Mouse (Mus musculus) lung, adult 18-20 months (tissue): Measurements from ENCODE around the gene Cab39l.
"Not testable (repeated sequence)": the region's sequence is repeated elsewhere in the genome, so short reads cannot be mapped to it uniquely, and the experiment has no call there.

Experiments used
- DNase-seq, 2 experiments: peaks; one replicate each; pipeline ENCODE4 v3.0.0; 2022; ENCODE audit warnings: mixed read lengths in 2 of 2

Cab39l gene

DNA sequence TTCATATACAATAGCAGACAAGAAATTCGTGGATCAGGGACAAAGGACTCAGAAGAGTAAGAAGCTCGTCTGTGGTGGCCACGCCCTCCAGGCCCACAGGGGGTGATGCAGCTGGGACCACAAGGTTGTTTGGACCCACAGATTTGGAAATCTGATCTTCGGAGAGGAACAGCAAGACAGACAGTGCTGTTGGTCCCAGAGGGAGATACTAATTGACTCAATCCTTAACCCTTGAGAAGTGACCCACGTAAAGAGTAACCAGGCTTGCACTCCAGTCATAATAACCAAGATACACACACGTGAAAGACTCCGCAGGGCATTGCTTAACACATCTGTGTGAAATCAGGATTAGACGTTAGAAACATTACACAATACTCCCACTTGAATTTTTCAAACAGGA is 151.1 kb downstream of the Cab39l start:
- DNase-seq: no peak

DNA sequence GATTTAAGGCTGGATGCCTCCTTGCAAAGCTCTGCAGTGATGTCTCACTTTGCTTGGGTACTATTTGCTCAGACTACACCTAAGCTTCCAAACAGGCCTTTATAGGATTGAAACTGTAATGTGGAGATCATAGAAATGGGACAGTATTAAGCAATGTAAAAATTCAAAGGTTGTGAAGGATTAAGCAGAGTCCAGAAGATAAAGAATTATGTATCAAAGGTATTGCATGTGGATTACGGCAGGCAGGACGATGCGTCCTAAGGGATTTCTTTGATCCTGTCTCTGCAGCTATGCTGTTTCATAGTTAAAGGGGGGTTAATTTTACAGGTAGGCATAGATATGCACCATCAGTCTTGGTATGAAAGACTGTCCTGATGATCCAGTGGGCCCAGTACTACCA is 151.8 kb downstream of the Cab39l start:
- DNase-seq: no peak

GRCm38 (mm10) chr14:59594988-59595387 is 154.2 kb downstream of the Cab39l start:
- DNase-seq: no peak

GRCm38 (mm10) chr14:59597398-59598259 is 156.9 kb downstream of the Cab39l start, which contains the start of gene Cdadc1:
TSS of gene Cdadc1 (minus strand) at chr14:59597959.
- peak; percentile 94 to 96 for DNase-seq

GRCm38 (mm10) chr14:59598260-59598627 is 157.5 kb downstream of the Cab39l start:
- DNase-seq: no peak

DNA sequence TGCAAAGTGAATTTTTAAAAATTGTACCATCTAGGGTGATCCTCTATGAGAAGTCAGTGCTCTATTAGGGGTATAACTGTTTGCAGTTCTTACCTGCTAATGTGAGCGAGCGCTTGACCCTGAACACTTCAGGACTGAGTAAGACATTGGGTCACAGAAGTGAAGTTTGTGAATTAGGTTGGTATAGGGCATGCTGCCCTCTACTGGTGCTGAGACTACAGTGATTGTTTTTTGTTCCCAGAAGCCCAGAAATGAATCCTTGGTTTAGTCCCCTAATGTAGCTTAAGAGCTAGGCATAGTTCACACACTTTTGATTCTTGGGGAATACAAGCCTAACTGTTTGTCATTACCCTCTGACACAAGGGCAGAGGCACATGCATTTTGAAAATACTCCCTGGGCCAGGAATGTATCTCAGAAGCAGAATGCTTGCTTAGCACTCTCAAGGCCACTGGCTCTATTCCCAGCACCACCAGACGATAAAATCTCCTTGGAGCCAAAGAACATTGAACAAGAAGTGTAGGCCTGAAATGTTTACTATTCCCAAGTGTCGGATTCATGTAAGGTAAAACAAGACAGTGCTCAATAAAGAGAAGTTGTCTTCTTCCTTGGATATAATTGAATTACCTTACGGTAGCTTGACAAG is 163.4 kb downstream of the Cab39l start:
- peak in 1 of 2 experiments; percentile 16 for DNase-seq

DNA sequence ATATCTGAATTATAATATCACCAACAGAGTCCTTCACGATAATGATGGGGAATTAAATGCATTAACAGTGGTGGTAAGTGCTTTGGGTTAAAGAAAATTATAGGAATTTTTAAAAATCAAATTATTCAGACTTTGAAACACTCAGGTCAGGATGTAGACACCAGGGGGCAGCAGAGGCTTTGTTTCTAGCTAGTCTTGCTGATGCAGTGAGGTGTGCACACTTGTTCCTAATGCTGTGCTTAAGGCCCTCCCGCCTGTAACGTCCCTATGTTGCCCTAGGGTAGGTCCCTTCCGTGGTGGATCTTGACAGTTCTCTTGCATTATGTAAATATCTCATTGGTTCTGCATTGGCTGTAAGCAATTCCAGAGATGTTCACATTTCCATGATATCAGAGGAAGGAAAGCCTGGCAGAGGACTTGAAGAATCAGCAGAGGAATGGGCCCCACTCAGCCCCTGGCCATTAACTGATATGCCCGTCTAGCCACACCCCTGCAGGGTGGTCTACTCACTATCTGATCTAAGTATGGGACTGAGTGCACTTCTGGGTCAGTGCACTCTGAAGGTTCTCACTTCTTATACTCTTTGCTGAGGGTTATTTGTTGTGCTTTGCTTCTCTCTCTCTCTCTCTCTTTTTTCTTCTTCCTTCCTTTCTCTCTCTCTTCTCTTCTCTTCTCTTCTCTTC is 165.0 kb downstream of the Cab39l start:
- DNase-seq: peak; percentile 37 to 46

GRCm38 (mm10) chr14:59607021-59607420 is 166.2 kb downstream of the Cab39l start:
- DNase-seq: no peak

DNA sequence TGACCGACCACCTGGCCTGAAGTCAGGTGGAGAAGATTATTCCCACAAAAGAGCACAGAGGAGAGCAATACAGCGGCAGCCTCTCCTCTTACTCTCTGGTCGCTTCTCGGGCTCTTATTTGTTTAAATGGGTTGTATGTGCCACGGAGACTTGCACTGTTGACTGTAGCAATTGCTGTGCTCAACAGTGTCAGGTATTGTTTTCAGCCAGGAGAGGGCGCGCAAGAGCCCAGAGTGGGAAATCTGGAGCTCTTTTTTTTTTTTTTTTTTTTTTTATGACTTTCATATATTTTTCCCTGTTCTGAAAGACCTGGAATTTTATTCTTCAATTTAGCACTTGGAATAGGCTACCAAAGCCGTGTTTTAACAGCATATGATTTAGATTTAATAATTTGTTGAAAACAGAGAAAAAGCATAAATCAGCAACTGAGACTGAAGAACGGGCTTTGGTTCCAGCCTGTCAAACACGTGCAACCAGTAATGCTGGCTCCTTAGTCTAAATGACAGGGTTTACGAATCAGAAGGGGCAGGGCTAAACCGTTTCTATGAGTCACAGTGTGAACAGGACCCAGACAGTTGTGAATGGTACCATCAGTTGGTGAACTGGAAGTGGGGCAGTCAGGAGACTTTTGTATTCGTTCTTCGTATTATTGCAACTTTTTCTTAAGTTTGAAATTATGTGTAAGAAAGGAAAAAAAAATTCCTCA is 172.3 kb downstream of the Cab39l start:
- DNase-seq: peak; percentile 21 to 38

DNA sequence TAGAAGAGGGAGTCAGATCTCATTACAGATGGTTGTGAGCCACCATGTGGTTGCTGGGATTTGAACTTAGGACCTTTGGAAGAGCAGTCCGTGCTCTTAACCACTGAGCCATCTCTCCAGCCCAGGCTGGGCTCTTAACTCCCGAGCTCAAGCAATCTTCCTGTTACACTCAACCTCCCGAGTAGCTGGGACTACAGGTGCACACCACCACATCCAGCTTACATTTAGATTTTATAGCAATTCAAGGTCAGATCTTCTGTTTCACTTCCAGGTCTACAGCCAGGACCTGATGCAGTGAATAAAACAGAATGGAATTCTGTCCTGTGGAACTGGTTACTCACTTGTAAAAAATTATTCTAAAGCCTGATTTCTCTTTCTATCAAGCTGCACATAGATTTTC is 173.4 kb downstream of the Cab39l start:
- DNase-seq: not testable (repeated sequence)

- no peak for DNase-seq
Measured at GRCm38 (mm10) chr14:59616802-59617201, 176.0 kb downstream of the Cab39l start.

DNA sequence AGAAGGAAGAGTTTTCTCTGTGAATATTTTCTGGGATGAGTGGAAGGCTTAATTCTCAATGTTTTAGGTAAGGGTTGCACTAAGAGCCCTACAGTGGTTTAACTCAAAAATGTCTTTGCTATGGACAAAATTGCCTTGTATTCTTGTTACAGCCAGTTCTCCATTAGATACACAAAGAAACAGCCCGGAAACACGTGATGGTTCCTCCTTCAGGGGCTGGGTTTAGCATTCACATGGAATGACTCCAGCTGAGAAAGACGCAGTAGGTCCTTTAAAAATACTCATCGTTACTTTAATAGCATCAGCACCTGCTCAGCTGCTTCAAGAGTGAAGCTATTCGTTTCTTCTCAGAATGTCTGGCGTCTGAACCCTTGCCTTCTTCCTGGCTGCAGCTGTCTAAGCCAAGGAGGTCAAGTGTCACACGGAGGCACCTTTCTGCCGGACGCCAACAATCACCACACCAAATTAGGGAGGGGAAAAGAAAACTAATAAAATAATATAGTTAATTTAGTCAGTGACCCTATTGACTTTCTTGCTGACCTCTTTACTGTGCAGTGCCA is 183.6 kb downstream of the Cab39l start:
- DNase-seq: no peak

- peak; percentile 52 to 64 for DNase-seq
Measured at GRCm38 (mm10) chr14:59625158-59625805, 184.5 kb downstream of the Cab39l start, which contains the start of gene Shisa2. TSS of gene Shisa2 (plus strand) at chr14:59625308.

DNA sequence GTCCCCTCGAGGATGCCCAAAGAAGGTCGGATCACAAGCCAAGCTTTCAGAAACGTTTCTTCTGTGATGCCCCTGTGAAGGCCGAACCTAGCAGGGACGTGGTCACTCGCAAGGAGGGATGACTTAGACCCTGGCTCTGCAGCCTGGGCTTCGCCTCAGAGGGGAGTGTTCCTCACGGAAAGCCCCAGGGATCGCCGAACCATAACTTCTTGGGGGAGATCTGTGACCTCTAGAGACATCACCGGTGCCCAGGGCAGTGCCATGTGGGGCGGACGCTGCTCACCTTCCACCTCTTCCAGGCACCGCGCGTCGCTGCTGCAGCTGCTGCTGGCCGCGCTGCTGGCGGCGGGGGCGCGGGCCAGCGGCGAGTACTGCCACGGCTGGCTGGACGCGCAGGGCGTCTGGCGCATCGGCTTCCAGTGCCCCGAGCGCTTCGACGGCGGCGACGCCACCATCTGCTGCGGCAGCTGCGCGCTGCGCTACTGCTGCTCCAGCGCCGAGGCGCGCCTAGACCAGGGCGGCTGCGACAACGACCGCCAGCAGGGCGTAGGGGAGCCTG is 185.1 kb downstream of the Cab39l start:
- DNase-seq: no peak

- DNase-seq: peak in 1 of 2 experiments; percentile 14
Measured at GRCm38 (mm10) chr14:59626711-59627110, 185.9 kb downstream of the Cab39l start.

DNA sequence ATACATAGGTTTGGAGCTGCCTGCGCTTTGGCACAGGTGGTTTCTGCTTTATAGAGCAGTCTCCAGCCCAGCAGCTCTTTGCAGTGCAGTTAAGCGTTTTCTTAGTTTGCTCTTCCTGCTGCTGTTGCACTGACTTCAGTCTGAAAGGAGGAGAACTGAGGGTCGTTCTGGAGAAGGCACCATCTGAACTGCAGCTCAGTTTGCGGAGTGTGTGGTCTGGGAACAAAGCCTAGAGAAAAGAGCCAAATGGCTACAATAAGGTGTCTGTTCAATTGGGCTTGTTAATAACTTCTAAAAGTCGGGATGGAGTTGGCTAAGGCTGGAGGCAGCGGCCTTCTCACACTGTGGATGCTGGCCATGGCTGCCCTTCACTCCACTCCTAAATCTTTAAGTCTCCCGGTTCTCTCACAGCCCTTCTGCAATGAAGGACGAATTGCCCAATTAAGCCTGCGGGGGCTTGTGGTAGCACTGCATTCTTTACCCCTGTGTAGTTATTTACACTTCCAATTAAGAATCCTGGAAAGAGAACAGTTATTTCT is 186.4 kb downstream of the Cab39l start:
- DNase-seq: no peak

GRCm38 (mm10) chr14:59627823-59628222 is 187.1 kb downstream of the Cab39l start:
- DNase-seq: peak in 1 of 2 experiments; percentile 28

DNA sequence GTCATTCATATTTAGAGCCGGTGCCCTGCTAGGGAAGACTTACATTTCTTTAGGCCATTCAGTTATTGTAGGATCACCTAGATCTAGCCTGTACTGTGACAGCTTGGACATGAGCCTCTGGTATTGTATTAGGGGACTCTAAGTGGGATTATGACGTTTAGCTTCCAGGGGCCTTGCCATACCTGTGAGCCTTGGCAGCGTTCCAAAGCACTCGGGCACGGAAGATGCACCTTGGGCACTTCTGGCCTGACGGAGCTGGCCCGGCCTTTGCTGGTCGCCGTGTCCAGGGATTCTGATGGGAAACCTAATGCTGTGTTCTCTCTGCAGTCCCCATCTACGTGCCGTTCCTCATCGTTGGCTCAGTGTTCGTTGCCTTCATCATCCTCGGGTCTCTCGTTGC is 188.5 kb downstream of the Cab39l start:
- DNase-seq: no peak

GRCm38 (mm10) chr14:59630096-59630495 is 189.3 kb downstream of the Cab39l start:
- DNase-seq: no peak

GRCm38 (mm10) chr14:59632067-59632466 is 191.3 kb downstream of the Cab39l start:
- DNase-seq: no peak

- no peak for DNase-seq
Measured at GRCm38 (mm10) chr14:59633295-59633898, 192.6 kb downstream of the Cab39l start.
